Mouse (Mus musculus): ENCODE measurements around the gene Radil. TPM values are rescaled to one million over a fixed set of nuclear protein-coding genes. Genes with fewer than 3 reads are reported as not detected.

Gene Radil
- polyA plus RNA-seq (2014; fragmentation: Illumina TruSeq; extraction: RNeasy Lipid Tissue Mini Kit (QIAGEN cat#74804); ENCODE audit: low read depth, low replicate concordance): 6.0 TPM

GRCm38 (mm10) chr5:142550706-142551652 is at the start of gene Radil:
TSS of gene Radil (minus strand) at chr5:142551098.

GRCm38 (mm10) chr5:142529915-142530314 is 21.0 kb downstream of the Radil start, which contains the start of gene Papolb:
TSS of gene Papolb (minus strand) at chr5:142530076.

GRCm38 (mm10) chr5:142463461-142464454 is 87.1 kb downstream of the Radil start, which contains the start of gene Ap5z1:
TSS of gene Ap5z1 (plus strand) at chr5:142463944.

Other genes with a start within 250 kb of the Radil start
- gene Foxk1, start 149.6 kb downstream of the Radil start, polyA plus RNA-seq (2014; fragmentation: Illumina TruSeq; extraction: RNeasy Lipid Tissue Mini Kit (QIAGEN cat#74804); ENCODE audit: low read depth, low replicate concordance): 2.1 TPM
- 0.48 TPM for gene Ap5z1, start 87.2 kb downstream of the Radil start, polyA plus RNA-seq (2014; fragmentation: Illumina TruSeq; extraction: RNeasy Lipid Tissue Mini Kit (QIAGEN cat#74804); ENCODE audit: low read depth, low replicate concordance)
- 898 TPM for gene Papolb, start 21.0 kb downstream of the Radil start, polyA plus RNA-seq (2014; fragmentation: Illumina TruSeq; extraction: RNeasy Lipid Tissue Mini Kit (QIAGEN cat#74804); ENCODE audit: low read depth, low replicate concordance)
- gene Mmd2, start 57.7 kb upstream of the Radil start, polyA plus RNA-seq (2014; fragmentation: Illumina TruSeq; extraction: RNeasy Lipid Tissue Mini Kit (QIAGEN cat#74804); ENCODE audit: low read depth, low replicate concordance): 27.8 TPM
- 25.3 TPM for gene Wipi2, start 76.6 kb upstream of the Radil start, polyA plus RNA-seq (2014; fragmentation: Illumina TruSeq; extraction: RNeasy Lipid Tissue Mini Kit (QIAGEN cat#74804); ENCODE audit: low read depth, low replicate concordance)
- gene Slc29a4, start 141.4 kb upstream of the Radil start, polyA plus RNA-seq (2014; fragmentation: Illumina TruSeq; extraction: RNeasy Lipid Tissue Mini Kit (QIAGEN cat#74804); ENCODE audit: low read depth, low replicate concordance): 0.07 TPM

All from testis, adult 10 weeks (tissue).